Mouse (Mus musculus): ENCODE measurements around the gene Bzw2.
A peak's percentile ranks its signal among the peaks of the same experiment; 100 is the strongest.

The Bzw2 gene

DNA sequence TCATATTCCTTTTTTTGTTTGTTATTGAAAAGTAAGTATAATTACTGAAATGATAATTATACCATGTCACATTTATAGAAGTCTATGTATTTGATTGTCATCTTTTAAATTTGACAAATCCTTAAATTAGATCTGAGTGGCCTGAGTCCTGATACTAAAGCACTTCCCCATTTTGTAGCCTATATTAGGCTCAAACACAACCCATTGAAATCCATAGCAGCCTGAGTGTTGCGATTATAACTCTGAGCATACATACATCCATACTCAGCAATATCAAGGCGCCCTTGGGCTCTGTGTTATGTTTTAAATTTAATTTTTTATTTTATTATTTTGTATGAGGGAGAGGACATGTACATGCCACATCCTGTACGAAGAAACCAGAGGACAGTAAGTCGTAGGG, 87.6 kb downstream of the Bzw2 start:
- DNase-seq (ENCODE audit: low read depth, low spot score) = peak; percentile 45

DNA sequence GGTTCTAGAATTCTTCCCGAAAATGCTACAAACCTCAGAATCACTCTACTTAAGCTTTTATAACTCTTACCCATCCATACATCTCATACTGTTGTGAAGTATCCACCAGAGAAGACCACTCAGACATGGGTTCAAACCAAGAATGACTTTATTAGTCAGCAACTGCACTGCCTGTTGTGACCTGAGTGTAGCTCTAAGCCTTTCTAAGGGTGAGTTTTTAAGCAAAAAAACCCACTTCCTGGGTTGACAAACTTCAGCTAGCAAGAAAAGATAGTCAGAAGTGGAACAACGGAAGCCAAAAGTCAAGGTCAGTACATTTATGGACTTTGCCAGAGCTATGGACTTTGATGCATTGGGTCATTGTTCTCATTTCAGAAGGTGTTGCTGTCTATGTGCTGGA, 90.3 kb downstream of the Bzw2 start:
- DNase-seq (ENCODE audit: low read depth, low spot score) = no peak

- DNase-seq (ENCODE audit: low read depth, low spot score) = no peak
Observed at GRCm38 (mm10) chr12:36065911-36066310, 92.0 kb downstream of the Bzw2 start.

GRCm38 (mm10) chr12:36057699-36058098, 100.2 kb downstream of the Bzw2 start:
- no peak for DNase-seq (ENCODE audit: low read depth, low spot score)

GRCm38 (mm10) chr12:36050276-36050675, 107.6 kb downstream of the Bzw2 start:
- no peak for DNase-seq (ENCODE audit: low read depth, low spot score)

DNA sequence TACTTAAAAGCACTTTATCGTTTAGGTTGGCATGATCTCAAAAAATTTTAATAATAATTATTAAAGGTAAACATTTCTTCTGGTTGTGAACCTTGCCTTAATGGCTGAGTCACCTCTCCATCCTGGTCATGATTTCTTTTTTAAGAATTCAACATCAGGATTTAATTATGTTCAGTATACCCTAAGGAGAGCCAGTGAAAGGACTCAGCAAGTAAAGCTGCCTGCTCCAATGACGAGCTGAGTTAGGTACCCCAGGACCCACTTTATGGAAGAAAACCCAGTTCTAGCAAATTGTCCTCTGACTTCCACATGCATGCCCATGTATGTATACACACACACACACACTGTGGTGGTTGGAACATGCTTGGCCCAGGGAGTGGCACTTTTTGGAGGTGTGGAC, 110.3 kb downstream of the Bzw2 start:
- DNase-seq (ENCODE audit: low read depth, low spot score) = no peak

GRCm38 (mm10) chr12:36046196-36046595, 111.7 kb downstream of the Bzw2 start:
- peak; percentile 56 for DNase-seq (ENCODE audit: low read depth, low spot score)

GRCm38 (mm10) chr12:36044691-36045090, 113.2 kb downstream of the Bzw2 start:
- no peak for DNase-seq (ENCODE audit: low read depth, low spot score)

DNA sequence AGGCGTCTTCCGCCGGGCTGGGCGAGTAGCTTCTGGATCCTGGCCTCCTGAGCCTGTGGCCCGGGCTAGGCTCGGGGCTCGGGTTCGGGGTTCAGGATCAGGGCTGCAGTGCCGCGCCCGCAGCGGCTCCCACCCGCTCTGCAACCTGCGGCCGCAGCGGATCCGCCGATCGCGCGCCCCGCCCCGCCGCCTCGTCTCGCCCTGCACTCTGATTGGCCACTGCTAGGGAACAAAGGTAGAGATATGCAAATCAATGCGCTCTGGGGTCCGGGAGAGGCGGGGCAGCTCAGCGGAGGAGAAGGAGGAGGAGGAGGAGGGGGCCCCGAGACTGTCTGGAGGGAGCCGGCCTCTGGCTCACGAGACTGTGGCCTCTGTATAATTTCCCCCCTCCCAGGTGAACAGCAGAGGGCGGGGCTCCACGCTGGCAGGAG, 115.5 kb downstream of the Bzw2 start, which contains the start of gene Tspan13:
Gene Tspan13, minus strand, starts transcription at position 153 of the 431 bp plus-strand sequence.
- peak; percentile 97 for DNase-seq (ENCODE audit: low read depth, low spot score)

Measured in A20 (cell line).